Mouse (Mus musculus) embryonic facial prominence, embryonic 14.5 days (tissue): Measurements from ENCODE around the gene Spz1. TPM values are rescaled to one million over a fixed set of nuclear protein-coding genes. Genes with fewer than 3 reads are reported as not detected.

ENCODE experiments used
- ATAC-seq: fragments of 200-750 bp; cut with Nextera tagmentation; 2 replicates; pipeline ENCODE4 v1.8.0; 2017; ENCODE audit warnings: low read depth, moderate number of reproducible peaks, moderate TSS enrichment
- DNase-seq: peaks from one replicate; pipeline ENCODE4 v3.0.0-alpha.2; 2015; ENCODE audit warnings: low spot score
- H3K27ac ChIP-seq: fragments of 300-500 bp; sonication (generic); replicated peaks from 2 replicates; pipeline ENCODE4 v1.5.1; 2014; ENCODE audit warnings: low read depth, mild to moderate bottlenecking, low read length, moderate library complexity
- H3K27me3 ChIP-seq: fragments of 300-500 bp; sonication (generic); replicated peaks from 2 replicates; pipeline ENCODE4 v1.6.1; 2014; ENCODE audit warnings: low read length; ENCODE audit not compliant: control insufficient read depth, insufficient read depth
- H3K36me3 ChIP-seq: fragments of 300-500 bp; sonication (generic); 2 replicates; pipeline ENCODE4 v1.6.1; 2014; ENCODE audit warnings: low read length, mixed read lengths; ENCODE audit not compliant: control insufficient read depth, insufficient read depth
- H3K4me1 ChIP-seq: fragments of 300-500 bp; sonication (generic); 2 replicates; pipeline ENCODE4 v1.6.1; 2014; ENCODE audit warnings: antibody characterized with exemption, low read length; ENCODE audit not compliant: control insufficient read depth, insufficient read depth
- H3K4me2 ChIP-seq: fragments of 300-500 bp; sonication (generic); 2 replicates; pipeline ENCODE4 v1.6.1; 2014; ENCODE audit warnings: low read depth, mild to moderate bottlenecking, low read length, moderate library complexity, mixed read lengths
- H3K4me3 ChIP-seq: fragments of 300-500 bp; sonication (generic); 2 replicates; pipeline ENCODE4 v1.5.1; 2014; ENCODE audit warnings: low read depth, mild to moderate bottlenecking, low read length
- H3K9ac ChIP-seq: fragments of 300-500 bp; sonication (generic); 2 replicates; pipeline ENCODE4 v1.6.1; 2014; ENCODE audit warnings: low read depth, mild to moderate bottlenecking, low read length, moderate library complexity, mixed read lengths
- H3K9me3 ChIP-seq: fragments of 300-500 bp; sonication (generic); 2 replicates; pipeline ENCODE4 v1.6.1; 2016; ENCODE audit warnings: low read length; ENCODE audit not compliant: control insufficient read depth
- WGBS: fragments of 180-500 bp; shearing (Covaris S2); extraction: QIAGEN DNeasy Blood & Tissue Kit; methylation state at CpG from one replicate; pipeline ENCODE4 v1.1.7; 2014; 5-methylcytosine and 5-hydroxymethylcytosine counted together
- polyA plus RNA-seq: library from polyadenylated mRNA; unstranded; fragments of >200 nt; fragmentation: Nextera tagmentation; extraction: Ambion mirVana; gene quantifications from 2 replicates; pipeline ENCODE4 v1.2.1, GENCODE M21; 2014

The Spz1 gene
- polyA plus RNA-seq, 1 experiment from 2014 or later = not detected

DNA sequence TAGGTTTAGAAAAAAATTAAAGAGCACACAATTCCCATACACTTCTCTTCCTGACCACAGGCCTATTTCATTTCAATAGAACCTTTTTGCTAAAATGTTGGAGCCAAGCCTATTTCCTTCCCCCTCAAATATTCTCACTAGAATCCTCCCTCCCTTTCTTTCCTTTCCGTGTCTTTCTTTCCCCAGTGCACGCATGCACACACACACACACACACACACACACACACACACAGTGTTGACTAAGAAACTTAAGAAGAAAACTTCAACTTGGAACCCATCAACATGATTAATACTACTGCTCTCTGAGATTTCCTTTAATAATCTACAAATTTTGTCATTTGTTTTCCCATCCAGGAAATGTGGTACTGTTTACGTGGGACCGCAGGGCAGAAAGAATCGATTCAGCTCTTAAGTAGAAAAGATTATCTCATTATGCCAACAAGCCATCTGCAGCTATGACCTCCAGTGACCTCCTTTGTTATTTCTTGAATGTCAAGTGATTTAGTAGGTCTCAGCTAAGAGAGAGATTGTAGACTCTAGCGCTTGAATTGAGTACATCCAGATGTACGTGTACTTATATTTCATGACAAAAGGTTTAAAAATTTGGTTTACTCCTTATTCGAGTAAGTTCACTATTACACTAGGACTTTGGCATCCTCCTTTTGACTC lies 19.4 kb downstream of the Spz1 start:
- H3K4me1 ChIP-seq = 0 out of 2 replicates have a peak, but pooled peaks cover 10% of the 10 kb centered on the region
- H3K36me3 ChIP-seq = no peaks in the 10 kb centered on the region
- H3K9ac ChIP-seq = no peak overlapping the region
- no peak overlapping the region for H3K27ac ChIP-seq
- H3K9me3 ChIP-seq = no peaks in the 10 kb centered on the region; the same call in 1 of the 2 replicates
- ATAC-seq = no peak
- no peak overlapping the region for H3K4me3 ChIP-seq
- H3K27me3 ChIP-seq = no peaks in the 10 kb centered on the region
- H3K4me2 ChIP-seq = no peak overlapping the region
- 14% methylated on average over 8 of the region's 8 CpGs for WGBS
- DNase-seq = peak; percentile 76

DNA sequence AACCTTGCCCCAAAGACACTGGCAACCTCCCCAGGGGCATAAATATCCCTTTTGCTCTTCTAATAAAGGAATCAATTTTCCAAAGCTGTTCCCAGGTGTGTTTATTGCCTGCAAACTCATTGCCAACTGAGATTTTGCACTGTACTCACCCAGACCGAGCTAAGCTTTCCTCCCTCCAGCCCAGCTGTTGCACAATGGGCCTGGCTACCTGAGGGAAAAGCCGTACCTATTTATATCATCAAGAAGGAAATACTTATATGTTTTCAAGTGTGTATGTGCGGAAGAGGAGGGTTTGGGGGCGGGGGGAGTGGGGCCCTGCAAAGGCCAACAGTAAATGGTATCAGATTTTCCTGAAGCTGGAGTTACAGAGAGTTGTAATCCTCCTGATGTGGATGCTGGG lies 28.9 kb downstream of the Spz1 start:
- Histone ChIP-seq H3K27ac (no peak overlapping the region), H3K36me3 (no peaks in the 10 kb centered on the region), H3K4me2 (no peak overlapping the region), H3K4me3 (no peak overlapping the region), H3K9ac (no peak overlapping the region), H3K9me3 (peaks cover 17% of the 10 kb centered on the region), H3K27me3 (no peaks in the 10 kb centered on the region), H3K4me1 (no peaks in the 10 kb centered on the region)
- peak; percentile 67; the same call in 1 of the 2 replicates for ATAC-seq
- 59% methylated on average over 4 of the region's 4 CpGs for WGBS
- no peak for DNase-seq

DNA sequence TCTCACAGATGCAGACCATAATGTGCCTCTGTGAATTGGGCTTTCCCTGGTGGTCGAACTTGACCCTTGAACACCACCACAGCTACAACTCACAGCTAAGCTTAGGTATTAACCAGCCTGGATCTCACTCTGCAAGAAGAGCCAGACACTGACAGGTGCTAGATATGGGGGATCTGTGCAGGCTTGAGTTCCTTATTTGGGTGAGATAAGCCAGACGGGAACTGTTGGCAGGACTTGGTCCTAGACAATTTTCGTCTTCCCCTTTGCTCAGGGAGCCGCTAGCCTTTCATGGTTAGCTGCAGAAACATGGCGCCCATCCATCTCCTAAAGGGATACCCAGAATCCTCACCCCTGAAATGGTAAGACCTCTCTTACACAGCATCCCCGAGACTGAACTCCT lies 35.0 kb downstream of the Spz1 start:
- Histone ChIP-seq H3K9me3 (no peaks in the 10 kb centered on the region), H3K4me2 (no peak overlapping the region), H3K4me1 (no peaks in the 10 kb centered on the region), H3K27ac (no peak overlapping the region), H3K27me3 (no peaks in the 10 kb centered on the region), H3K9ac (no peak overlapping the region), H3K36me3 (no peaks in the 10 kb centered on the region), H3K4me3 (no peak overlapping the region)
- WGBS = 67% methylated on average over 6 of the region's 6 CpGs
- ATAC-seq (no peak), DNase-seq (no peak)

DNA sequence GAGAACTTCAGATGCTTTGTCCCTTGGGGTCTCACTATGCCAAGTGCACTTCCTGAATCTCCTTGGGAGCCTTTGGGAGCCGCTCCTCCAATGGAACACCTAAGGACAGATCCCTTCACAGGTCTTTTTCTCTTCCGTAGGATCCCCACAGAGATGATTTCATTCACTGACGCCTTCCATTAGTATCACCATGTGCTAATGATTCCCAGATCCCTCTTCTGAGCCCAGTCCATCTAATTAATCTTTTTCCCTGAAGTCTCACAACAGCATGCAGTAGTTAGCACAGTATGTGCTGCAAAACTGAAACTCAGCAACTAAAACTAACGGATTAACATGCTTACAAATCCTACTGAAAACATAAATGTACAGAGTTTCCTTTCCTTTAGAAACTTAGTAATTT lies 36.8 kb downstream of the Spz1 start:
- DNase-seq = no peak
- peak; percentile 60; the same call in 1 of the 2 replicates for ATAC-seq
- no peak overlapping the region for H3K9ac ChIP-seq
- H3K9me3 ChIP-seq = no peaks in the 10 kb centered on the region
- no peak overlapping the region for H3K4me3 ChIP-seq
- H3K27me3 ChIP-seq = no peaks in the 10 kb centered on the region
- no peak overlapping the region for H3K27ac ChIP-seq
- no peak overlapping the region for H3K4me2 ChIP-seq
- no peaks in the 10 kb centered on the region for H3K36me3 ChIP-seq
- no peaks in the 10 kb centered on the region for H3K4me1 ChIP-seq
- 46% methylated on average over 4 of the region's 4 CpGs for WGBS

DNA sequence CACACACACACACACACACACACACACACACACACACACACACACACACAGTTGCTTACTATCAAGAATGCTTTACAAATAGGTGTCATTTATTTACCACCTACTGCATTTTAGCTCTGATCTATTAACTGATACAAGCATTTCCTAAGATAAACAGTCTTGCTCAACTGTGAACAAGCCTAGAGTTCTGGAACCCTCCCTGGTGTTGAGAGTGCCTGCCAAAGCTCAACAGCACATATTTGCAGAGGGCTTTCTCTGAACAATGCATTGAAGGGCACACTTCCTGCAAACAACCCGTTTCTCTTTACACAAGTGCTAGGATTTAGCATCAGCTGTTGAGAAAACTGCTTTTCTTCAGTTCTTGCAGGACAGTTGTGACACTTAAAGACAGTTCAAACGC lies 42.2 kb downstream of the Spz1 start:
- DNase-seq (no peak), ATAC-seq (no peak)
- no peaks in the 10 kb centered on the region for H3K9me3 ChIP-seq
- peaks cover 7% of the 10 kb centered on the region; the same call in 1 of the 2 replicates for H3K4me1 ChIP-seq
- WGBS = 51% methylated on average over 2 of the region's 2 CpGs
- H3K27ac ChIP-seq = no peak overlapping the region
- no peaks in the 10 kb centered on the region for H3K36me3 ChIP-seq
- H3K4me3 ChIP-seq = no peak overlapping the region
- no peak overlapping the region for H3K4me2 ChIP-seq
- H3K27me3 ChIP-seq = no peaks in the 10 kb centered on the region
- H3K9ac ChIP-seq = no peak overlapping the region

DNA sequence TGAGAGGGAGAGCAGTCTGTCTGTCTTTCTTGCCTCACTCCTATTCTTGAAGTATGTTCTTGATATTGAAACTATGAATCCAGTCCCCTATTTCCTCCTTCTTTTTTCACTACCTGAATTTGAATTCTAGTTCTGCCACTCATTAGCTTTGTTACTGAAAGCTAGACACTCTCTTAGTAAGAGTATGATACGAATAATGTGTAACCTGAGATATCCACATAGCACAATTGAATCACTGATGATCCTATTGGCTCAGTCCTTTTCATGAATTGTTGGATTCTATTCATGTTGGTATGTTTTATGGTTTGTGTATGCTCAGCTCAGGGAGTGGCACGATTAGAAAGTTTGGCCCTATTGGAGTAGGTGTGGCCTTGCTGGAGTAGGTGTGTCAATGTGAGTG lies 43.8 kb downstream of the Spz1 start:
- WGBS = 73% methylated on average over 2 of the region's 2 CpGs
- H3K4me1 ChIP-seq = peaks cover 7% of the 10 kb centered on the region; the same call in 1 of the 2 replicates
- ATAC-seq = no peak

DNA sequence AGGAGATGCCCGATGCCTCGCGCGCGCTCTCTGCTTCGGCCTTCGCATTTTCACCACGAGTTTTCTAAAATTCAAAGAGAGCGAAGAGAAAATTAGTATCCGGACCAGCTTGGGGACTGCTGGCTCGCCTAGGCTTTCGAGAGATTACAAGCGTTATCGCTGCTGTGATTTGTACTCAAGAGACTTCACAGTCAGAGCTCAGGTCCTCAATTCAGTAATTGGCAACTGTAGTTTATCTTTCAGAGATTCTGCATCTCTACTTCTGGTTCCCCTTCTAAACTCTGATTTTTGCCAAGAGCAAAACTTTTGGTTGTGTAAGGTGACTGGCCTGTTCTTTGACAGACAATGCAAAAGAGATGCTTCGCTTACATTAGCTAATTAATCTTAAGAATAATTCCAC lies 44.7 kb downstream of the Spz1 start:
- no peaks in the 10 kb centered on the region for H3K27me3 ChIP-seq
- H3K36me3 ChIP-seq = no peaks in the 10 kb centered on the region
- H3K4me3 ChIP-seq = peak overlapping the region; percentile 62
- H3K4me1 ChIP-seq = peaks cover 7% of the 10 kb centered on the region; the same call in 1 of the 2 replicates
- H3K9ac ChIP-seq = peak overlapping the region; percentile 92
- DNase-seq = no peak
- no peaks in the 10 kb centered on the region for H3K9me3 ChIP-seq
- 4% methylated on average over 15 of the region's 15 CpGs for WGBS
- ATAC-seq = peak; percentile 3; the same call in 1 of the 2 replicates
- peak overlapping the region; percentile 69 for H3K4me2 ChIP-seq
- peak overlapping the region; percentile 84 for H3K27ac ChIP-seq

More for the DNA sequence above, 43.8 kb downstream of the Spz1 start:
- no peak overlapping the region for H3K9ac ChIP-seq
- DNase-seq = no peak
- H3K27me3 ChIP-seq = no peaks in the 10 kb centered on the region
- H3K9me3 ChIP-seq = no peaks in the 10 kb centered on the region
- H3K4me2 ChIP-seq = no peak overlapping the region
- H3K36me3 ChIP-seq = no peaks in the 10 kb centered on the region
- H3K27ac ChIP-seq = no peak overlapping the region
- no peak overlapping the region for H3K4me3 ChIP-seq

DNA sequence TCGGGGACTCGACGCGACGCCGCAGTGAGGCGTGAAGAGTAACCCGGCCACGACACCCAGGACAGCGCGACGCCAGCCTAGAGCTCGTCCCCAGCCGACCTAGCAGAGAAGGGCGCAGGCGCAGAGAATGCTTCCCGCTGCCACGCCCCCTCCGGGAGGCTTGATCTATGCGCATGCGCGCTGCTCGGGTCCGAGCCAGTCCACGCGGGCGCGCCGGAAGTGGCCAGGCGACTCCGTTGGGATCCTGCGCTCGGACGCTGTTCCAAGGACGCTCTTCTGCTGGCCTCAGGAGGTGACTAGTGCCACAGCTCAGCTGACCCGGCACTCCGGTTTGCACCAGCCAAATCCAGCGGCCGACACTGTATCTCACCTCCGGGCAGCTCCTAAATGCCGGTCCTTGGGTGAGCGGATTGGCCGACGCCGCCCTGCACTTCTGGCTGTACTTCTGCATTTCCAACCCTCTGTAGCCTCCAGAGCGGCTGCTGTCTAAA lies 45.2 kb downstream of the Spz1 start, which contains the start of gene Zfyve16:
Gene Zfyve16, minus strand, starts transcription at position 148 of the 491 bp plus-strand sequence.
- under 1% methylated on average over 25 of the region's 46 CpGs for WGBS
- DNase-seq = peak; percentile 97
- peak; percentile 98 for ATAC-seq
- H3K9ac ChIP-seq = peak within 1 kb of the TSS; percentile 92
- no peaks in the 10 kb centered on the region for H3K36me3 ChIP-seq
- no peaks in the 10 kb centered on the region for H3K27me3 ChIP-seq
- H3K4me3 ChIP-seq = peak within 1 kb of the TSS; percentile 62
- H3K4me2 ChIP-seq = peak within 1 kb of the TSS; percentile 69
- no peaks in the 10 kb centered on the region for H3K9me3 ChIP-seq
- H3K27ac ChIP-seq = peak within 1 kb of the TSS; percentile 84
- peaks cover 7% of the 10 kb centered on the region; the same call in 1 of the 2 replicates for H3K4me1 ChIP-seq
